Mouse (Mus musculus) E14TG2a.4 (cell line): ENCODE measurements around the gene Mlxipl.

Experiments
- CTCF ChIP-seq: conservative IDR thresholded peaks from 2 replicates; pipeline ENCODE4 v1.5.1; 2014; ENCODE audit warnings: low read length
- NANOG ChIP-seq: IDR thresholded peaks from 2 replicates; pipeline ENCODE4 v1.6.1; 2014; ENCODE audit warnings: borderline replicate concordance, low read length, mixed read lengths

- peak; percentile 76 for TF ChIP-seq CTCF
- TF ChIP-seq NANOG: no peak
Measured at GRCm38 (mm10) chr5:135118589-135119081, 28.9 kb downstream of the Mlxipl start.
